Comparison of ENCODE assay signal across 8 mouse cellular contexts in the genomic region with DNA sequence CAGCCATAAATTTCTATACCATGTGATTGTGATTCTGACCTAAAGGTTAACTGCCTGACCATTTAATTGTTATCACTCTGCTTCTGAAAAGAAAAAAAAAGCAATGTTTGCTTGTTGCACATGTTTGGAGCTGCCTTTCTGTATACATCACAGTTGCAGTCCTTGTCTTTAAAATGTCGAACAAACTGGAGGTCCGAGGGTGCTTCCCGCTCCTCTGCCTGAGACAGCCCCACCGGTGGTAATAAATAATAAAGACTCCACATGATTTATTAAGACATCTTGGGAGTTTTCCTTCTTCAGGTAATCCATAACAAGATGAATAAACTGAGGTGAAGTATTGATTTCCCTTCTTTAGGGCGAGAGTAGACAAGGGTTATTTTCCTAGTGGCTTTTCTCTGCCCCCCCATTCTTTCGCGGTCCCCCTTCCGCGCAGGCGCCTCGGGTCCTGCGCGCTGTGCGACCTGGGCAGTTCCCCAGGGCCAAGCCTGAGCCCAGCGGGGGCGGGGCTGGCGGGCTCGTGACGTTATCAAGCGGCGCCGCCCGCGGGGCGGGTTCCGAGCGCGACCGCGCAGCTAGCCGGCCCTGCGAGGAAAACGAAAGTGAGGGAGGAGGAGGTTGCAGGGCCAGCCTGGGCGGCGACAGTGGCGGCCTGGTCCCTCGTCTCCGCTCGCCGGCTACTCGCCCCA. TPM values are rescaled to one million over a fixed set of nuclear protein-coding genes. Genes with fewer than 3 reads are reported as not detected.
DNase-seq lines count a peak whose midpoint lies in the region; ATAC-seq and TF ChIP-seq lines count a peak whose summit lies in the region.

Gene Cmtr1, plus strand, starts transcription at position 520 of the 686 bp plus-strand sequence.

- peaks cover 23% of the 10 kb centered on the region for H3K4me1 ChIP-seq in E14TG2a.4 (replicated peaks; ENCODE audit: low read depth, low read length)
- peaks cover 9% of the 10 kb centered on the region for H3K4me1 ChIP-seq in forebrain, embryonic 13.5 days
- peaks cover 4% of the 10 kb centered on the region; the same call in 1 of the 2 replicates for H3K4me1 ChIP-seq in liver, postnatal 0 days (ENCODE audit: insufficient read depth)
- peaks cover 5% of the 10 kb centered on the region; the same call in 1 of the 2 replicates for H3K4me1 ChIP-seq in neural tube, embryonic 14.5 days (ENCODE audit: control insufficient read depth, insufficient read depth, low read length)

- 2% methylated on average over 33 of the region's 41 CpGs for WGBS in forebrain, embryonic 13.5 days
- WGBS in large intestine, adult 2 months: under 1% methylated on average over 39 of the region's 41 CpGs
- under 1% methylated on average over 38 of the region's 41 CpGs for WGBS in liver, postnatal 0 days (ENCODE audit: insufficient replicate concordance)
- WGBS in neural tube, embryonic 14.5 days: under 1% methylated on average over 37 of the region's 41 CpGs

- peak within 1 kb of the TSS; percentile 94 for H3K4me3 ChIP-seq in E14TG2a.4 (replicated peaks; ENCODE audit: low read length)
- peak within 1 kb of the TSS; percentile 96 for H3K4me3 ChIP-seq in forebrain, embryonic 13.5 days
- peak within 1 kb of the TSS; percentile 95 for H3K4me3 ChIP-seq in liver, postnatal 0 days (ENCODE audit: low read depth, low read length)
- peak within 1 kb of the TSS; percentile 78 for H3K4me3 ChIP-seq in neural tube, embryonic 14.5 days (ENCODE audit: low read depth, low read length)

- peak within 1 kb of the TSS; percentile 88 for H3K4me2 ChIP-seq in forebrain, embryonic 13.5 days
- peak within 1 kb of the TSS; percentile 80 for H3K4me2 ChIP-seq in liver, postnatal 0 days (ENCODE audit: low read depth, low read length)
- peak within 1 kb of the TSS; percentile 91 for H3K4me2 ChIP-seq in neural tube, embryonic 14.5 days (ENCODE audit: low read depth, low read length)

- peak within 1 kb of the TSS; percentile 91 for H3K27ac ChIP-seq in forebrain, embryonic 13.5 days
- peak within 1 kb of the TSS; percentile 99 for H3K27ac ChIP-seq in liver, postnatal 0 days (ENCODE audit: low read depth)
- H3K27ac ChIP-seq in neural tube, embryonic 14.5 days (ENCODE audit: low read depth, low read length): peak within 1 kb of the TSS; percentile 85

- DNase-seq in c-Kit-positive CD71-positive TER-119-positive erythroid progenitor cells, embryonic 14.5 days (ENCODE audit: low spot score): peak; percentile 94
- DNase-seq in heart, postnatal 10 days: peak; percentile 97 to 98
- peak; percentile 76 for DNase-seq in large intestine, adult 2 months (ENCODE audit: low read depth, low spot score)
- DNase-seq in liver, postnatal 0 days: peak; percentile 98
- peak; percentile 98 for DNase-seq in testis, postnatal 10 days (ENCODE audit: low spot score)

- H3K27me3 ChIP-seq in E14TG2a.4 (ENCODE audit: insufficient read depth, low read length): no peaks in the 10 kb centered on the region
- no peaks in the 10 kb centered on the region for H3K27me3 ChIP-seq in forebrain, embryonic 13.5 days
- H3K27me3 ChIP-seq in liver, postnatal 0 days (ENCODE audit: insufficient read depth, low read length): no peaks in the 10 kb centered on the region
- H3K27me3 ChIP-seq in neural tube, embryonic 14.5 days (ENCODE audit: control insufficient read depth, insufficient read depth, low read length): no peaks in the 10 kb centered on the region

- TF ChIP-seq CTCF in E14TG2a.4 (conservative IDR thresholded peaks at IDR 0.05; ENCODE audit: low read length): no peak
- TF ChIP-seq CTCF in liver, postnatal 0 days (IDR thresholded peaks at IDR 0.05; ENCODE audit: low read depth): no peak

- TF ChIP-seq EP300 in liver, postnatal 0 days (IDR thresholded peaks at IDR 0.05; ENCODE audit: low read depth): no peak

- peaks cover 28% of the 10 kb centered on the region for H3K36me3 ChIP-seq in E14TG2a.4 (ENCODE audit: insufficient read depth, low read length)
- H3K36me3 ChIP-seq in forebrain, embryonic 13.5 days (ENCODE audit: poor library complexity, severe bottlenecking): peaks cover 24% of the 10 kb centered on the region
- H3K36me3 ChIP-seq in liver, postnatal 0 days (replicated peaks; ENCODE audit: insufficient read depth, low read length): peaks cover 20% of the 10 kb centered on the region
- H3K36me3 ChIP-seq in neural tube, embryonic 14.5 days (ENCODE audit: control insufficient read depth, insufficient read depth, low read length): peaks cover 4% of the 10 kb centered on the region; the same call in 1 of the 2 replicates

- ATAC-seq in forebrain, embryonic 13.5 days: peak; percentile 98
- peak; percentile 95 for ATAC-seq in liver, postnatal 0 days
- peak; percentile 96 for ATAC-seq in neural tube, embryonic 14.5 days (ENCODE audit: low read depth)

- H3K9me3 ChIP-seq in E14TG2a.4 (ENCODE audit: low read length): no peaks in the 10 kb centered on the region
- H3K9me3 ChIP-seq in forebrain, embryonic 13.5 days (replicated peaks): no peaks in the 10 kb centered on the region
- no peaks in the 10 kb centered on the region for H3K9me3 ChIP-seq in liver, postnatal 0 days (ENCODE audit: low read length)
- no peaks in the 10 kb centered on the region for H3K9me3 ChIP-seq in neural tube, embryonic 14.5 days (ENCODE audit: control insufficient read depth, low read length)

- intact Hi-C loops in heart, postnatal 10 days (cut with DNase I): loop anchor here (2.0 kb wide), 1 partner anchor 45 kb away; the partner anchor contains the start of genes Gm28043 and Rnf8

- peak within 1 kb of the TSS; percentile 96 for H3K9ac ChIP-seq in forebrain, embryonic 13.5 days
- peak within 1 kb of the TSS; percentile 97 for H3K9ac ChIP-seq in liver, postnatal 0 days (replicated peaks)
- H3K9ac ChIP-seq in neural tube, embryonic 14.5 days (replicated peaks; ENCODE audit: low read depth, low read length): peak within 1 kb of the TSS; percentile 92

RNA-seq across cellular contexts. Expression of gene Cmtr1, which starts in this region (rescaled TPM):
- 135 and 153 TPM in 2 replicates for polyA plus RNA-seq in forebrain, embryonic 13.5 days (2015; fragmentation: Nextera tagmentation; extraction: Ambion mirVana)
- 10 to 100 TPM; 59.5 to 63.4 TPM for total RNA-seq in heart, postnatal 10 days (2021)
- 19.6 and 27.4 TPM in 2 replicates for polyA plus RNA-seq in large intestine, adult 2 months (2012; rRNA removed)
- 52.8 and 57.2 TPM in 2 replicates for polyA plus RNA-seq in liver, postnatal 0 days (2015; fragmentation: Nextera tagmentation; extraction: Ambion mirVana)
- polyA plus RNA-seq in neural tube, embryonic 14.5 days (2014; fragmentation: Nextera tagmentation; extraction: Ambion mirVana): 114 and 118 TPM in 2 replicates

Comparison
In these comparisons a context has a peak if more than half of its experiments do, and no peak if none do; other contexts are left out.
1. Peak in every context shown above with its lines: DNase-seq, ATAC-seq, H3K4me3 ChIP-seq and H3K27ac ChIP-seq.